Mouse (Mus musculus): Measurements from ENCODE around the gene Lrrc4c.

DNA sequence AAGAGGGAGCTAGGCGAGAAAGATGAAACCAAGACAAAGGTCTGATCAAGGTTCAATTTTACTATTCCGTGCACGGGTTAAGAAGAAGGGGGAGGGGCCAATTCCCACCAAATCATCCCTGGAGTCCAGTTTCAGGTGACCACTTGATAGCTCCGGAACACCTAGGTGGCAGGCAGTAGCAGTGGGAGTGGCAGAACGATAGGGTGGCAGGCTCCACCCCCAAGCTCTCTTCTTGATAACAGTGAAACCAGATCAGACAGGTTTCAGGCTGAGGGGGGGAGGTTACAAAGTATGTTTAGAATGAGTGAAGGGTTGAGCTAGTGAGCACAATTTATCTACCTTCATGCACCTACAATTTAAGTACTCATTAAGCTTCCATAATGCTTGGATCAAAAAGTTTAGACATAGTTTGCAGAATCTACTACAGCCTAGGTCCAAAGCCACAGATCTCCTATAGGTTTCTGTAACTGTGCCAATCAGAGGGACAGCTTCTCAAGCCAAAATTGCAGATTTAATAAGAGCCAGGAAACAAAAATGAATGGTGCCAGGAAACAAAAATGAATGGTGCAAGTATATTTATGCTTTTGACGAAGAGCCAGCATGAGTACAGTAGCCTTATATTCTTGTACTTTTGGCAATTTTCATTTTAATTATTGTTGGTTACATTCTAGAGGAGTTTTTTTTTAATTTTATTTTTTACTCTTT is 478.9 kb downstream of the Lrrc4c start:
- TF ChIP-seq POLR2A (IDR thresholded peaks at IDR 0.05; ENCODE audit: borderline replicate concordance, insufficient read depth, low read length) (no peak), CTCF (IDR thresholded peaks at IDR 0.05; ENCODE audit: borderline replicate concordance, insufficient read depth, low read depth, low read length) (no peak)

Measured in cerebellum, adult 2 months (tissue).